Mouse (Mus musculus): ENCODE results near the gene Lrrc41.

Gene Lrrc41

DNA sequence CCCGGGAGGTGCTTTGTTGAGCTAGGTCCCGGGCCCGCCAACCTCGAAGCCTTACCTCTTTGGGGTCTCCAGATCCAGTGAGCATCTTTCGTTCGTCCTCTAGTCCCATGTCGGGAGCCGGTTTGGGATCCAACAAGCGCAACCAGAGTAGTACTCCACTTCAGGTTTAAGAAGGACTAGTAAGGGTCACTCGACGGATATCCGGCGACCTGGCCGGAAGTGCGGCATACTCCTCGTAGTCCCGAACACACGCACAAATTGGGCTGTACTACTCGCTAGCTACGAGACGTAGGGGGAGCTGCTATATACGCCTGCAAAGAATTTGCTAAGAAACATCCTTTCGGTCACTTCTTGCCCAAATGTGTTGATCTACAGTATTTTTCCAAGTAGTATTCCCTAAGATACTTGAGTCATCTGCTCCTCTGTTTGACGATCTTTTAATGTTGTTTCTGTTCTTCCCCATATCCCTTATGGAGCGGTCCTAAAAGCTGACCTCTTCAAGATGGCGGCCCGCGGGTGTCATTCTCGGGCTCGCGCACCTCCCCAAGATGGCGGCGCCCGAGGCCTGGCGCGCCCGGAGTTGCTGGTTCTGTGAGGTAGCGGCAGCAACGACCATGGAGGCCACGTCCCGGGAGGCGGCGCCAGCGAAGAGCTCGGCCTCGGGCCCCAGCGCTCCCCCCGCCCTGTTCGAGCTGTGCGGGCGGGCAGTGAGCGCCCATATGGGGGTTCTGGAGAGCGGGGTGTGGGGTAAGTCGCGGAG lies at the start of gene Lrrc41, which contains the start of gene Uqcrh:
TSS of gene Lrrc41 (plus strand) at position 409 of the 760 bp plus-strand sequence.
TSS of gene Uqcrh (minus strand) at position 211 of the 760 bp plus-strand sequence.
- DNase-seq (ENCODE audit: extremely low spot score, low spot score), result peak; percentile 91

DNA sequence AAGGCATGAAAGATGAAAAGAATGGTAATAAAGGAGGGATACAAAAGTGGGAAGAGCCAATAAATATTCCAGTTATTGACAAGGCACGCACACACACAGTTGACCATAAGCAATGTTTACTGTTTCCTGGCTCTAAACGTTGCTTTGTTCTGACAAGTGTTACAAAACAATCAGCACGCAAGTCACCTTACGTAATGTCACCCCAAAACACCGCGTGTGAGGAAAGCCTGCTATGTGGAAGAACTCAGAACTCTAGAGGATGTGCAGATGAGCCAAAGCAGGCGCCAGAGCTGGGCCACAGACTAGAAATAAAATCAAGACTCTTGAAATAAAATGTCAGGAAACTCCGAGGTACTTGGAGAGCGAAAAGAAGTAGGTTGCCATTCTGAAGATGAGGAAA lies 42.2 kb upstream of the Lrrc41 start:
- DNase-seq (ENCODE audit: extremely low spot score, low spot score), result no peak

DNA sequence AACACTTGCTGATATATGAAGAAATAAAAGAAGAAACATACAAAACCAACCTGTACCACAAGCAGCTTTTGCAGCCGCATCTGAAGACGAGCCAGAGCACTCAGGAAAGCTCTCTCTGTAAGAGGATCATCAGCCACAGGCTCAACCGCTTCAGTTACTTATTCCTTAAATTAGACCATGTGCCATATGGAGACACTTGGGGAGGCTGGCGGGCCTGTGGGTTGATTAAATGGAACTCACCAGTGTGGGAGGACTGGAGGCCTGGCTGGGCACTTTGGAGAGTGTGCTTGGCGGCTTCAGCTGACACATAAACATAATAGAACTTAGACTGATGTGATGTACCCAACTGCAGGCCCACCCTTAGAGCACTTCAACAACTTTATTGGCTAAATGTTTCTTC lies 41.7 kb upstream of the Lrrc41 start:
- no peak for DNase-seq (ENCODE audit: extremely low spot score, low spot score)

DNA sequence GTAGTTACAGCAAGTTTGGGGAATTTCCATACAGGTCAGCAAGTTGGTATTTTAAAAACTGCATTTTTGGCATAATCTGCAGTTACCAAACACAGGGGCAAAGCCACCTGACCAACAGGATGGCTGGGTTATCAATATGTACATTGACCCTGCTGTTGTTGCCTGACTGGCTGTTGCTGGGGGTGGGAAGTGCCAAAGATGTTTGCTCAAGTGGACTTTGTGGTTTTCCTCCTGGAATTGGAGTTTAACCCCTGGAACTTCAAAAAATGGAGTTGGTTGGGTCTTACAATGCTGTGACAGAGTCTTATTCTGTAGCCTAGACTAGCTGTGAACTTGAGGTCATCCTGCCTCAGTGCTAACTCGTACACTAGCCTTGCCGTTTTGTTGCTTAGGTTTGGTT lies 34.6 kb upstream of the Lrrc41 start:
- DNase-seq (ENCODE audit: extremely low spot score, low spot score), result no peak

DNA sequence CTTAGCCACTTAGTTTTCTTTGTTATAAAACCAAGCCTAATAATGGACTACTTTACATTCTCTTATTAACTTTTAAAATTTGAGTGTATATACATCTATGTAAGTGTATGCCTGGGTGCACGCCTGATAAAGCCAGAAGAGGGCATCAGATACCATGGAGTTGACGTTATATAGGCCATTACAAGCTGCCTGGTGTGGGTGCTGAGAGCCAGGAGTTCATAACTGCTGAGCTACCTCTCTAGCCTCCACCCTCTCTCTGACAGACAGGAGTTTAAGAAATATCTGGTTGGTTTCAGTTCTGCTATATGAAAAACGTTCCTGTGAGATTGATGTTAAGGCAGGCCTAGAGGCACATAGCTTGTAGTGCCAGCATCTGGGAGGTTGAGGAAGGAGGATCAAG lies 32.9 kb upstream of the Lrrc41 start:
- no peak for DNase-seq (ENCODE audit: extremely low spot score, low spot score)

DNA sequence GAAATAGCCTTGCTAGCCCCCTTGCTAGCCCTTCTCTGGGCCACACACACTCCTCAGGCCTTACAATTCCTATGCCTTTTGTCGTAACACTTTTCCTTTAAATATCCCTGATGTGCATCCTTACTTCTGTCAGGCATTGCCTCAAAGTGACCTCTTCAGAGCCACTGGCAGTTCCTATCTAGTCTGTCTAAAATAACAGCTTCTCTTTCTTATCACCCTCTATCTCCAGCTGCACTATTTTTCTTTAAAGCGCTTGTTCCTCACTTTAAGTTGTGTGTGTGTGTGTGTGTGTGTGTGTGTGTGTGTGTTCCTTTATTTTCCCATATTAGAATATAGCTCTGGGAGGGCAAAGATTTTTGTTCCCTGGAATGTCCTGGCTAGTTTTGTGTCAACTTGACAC lies 28.5 kb upstream of the Lrrc41 start:
- no peak for DNase-seq (ENCODE audit: extremely low spot score, low spot score)

DNA sequence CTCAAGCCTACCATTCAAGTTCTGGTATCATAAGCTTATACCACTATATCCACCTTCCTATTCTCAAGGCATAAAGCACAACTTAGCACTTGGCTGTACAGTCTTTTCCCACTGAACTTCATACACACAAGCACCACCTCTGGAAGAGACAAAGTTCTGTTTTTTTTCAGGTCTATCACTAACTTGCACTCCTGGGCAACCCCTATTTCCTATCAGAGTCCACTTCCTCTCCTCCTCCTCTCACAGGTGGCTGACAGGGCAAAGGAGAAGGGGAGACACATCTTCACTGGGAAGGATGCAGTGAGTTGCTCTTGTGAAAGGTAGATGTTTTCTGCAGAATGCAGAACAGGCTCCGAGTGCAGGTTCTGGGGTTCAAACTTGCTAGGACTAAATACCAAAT lies 27.4 kb upstream of the Lrrc41 start:
- DNase-seq (ENCODE audit: extremely low spot score, low spot score), result no peak

DNA sequence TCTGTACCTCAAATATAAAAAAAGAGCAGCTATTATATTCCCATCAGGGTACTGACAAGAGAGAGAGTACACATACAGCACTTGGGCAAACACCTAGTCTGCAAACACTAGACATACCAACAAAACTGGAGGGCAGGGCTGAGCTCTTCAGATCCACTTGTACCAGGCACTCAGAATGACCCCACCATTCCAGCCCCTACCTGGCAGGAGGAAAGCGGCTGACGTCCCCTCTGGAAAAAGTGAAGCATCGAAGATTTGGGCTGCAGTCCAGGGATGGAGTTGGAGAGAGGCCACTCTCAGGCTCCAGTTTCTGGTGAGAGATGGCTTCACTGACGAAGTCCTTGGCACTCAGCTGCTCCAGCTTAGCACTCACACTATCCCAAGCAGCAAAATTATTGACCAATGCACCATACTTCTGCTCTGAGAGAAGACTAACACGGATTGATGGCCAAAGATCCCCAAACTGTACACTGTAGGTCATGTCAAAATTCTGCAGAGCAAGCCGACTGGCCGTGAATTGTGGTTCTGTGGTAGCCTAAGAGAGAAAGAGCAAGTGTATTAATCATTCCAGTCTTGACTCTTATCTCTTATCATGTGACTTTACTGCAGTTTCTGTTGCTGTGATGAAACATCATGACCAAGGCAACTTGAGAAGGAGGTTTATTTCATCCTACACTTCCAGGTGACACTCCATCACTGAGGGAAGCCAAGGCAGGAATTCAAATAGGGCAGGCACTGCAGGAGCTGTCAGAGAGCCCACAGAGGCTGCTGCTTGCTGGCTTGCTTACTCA lies 26.7 kb upstream of the Lrrc41 start:
- DNase-seq (ENCODE audit: extremely low spot score, low spot score), result no peak

DNA sequence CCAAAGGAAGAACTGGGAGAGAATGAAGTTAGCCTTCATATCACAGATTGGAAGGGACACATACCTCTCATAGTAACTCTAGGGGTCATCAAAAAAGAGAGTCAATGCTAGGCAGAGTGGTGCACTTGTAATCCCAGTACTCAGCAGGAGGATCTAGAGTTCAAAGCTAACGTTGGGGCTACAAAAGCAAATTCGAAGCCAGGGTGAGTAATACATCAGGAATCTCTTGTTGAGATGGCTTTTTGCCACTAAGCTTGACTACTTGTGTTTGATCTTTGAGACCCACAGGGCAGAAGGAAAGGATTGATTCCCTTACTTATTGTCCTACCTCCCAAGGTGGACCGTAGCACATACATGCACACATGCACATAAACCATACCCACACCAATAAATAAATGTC lies 25.9 kb upstream of the Lrrc41 start:
- DNase-seq (ENCODE audit: extremely low spot score, low spot score), result no peak

DNA sequence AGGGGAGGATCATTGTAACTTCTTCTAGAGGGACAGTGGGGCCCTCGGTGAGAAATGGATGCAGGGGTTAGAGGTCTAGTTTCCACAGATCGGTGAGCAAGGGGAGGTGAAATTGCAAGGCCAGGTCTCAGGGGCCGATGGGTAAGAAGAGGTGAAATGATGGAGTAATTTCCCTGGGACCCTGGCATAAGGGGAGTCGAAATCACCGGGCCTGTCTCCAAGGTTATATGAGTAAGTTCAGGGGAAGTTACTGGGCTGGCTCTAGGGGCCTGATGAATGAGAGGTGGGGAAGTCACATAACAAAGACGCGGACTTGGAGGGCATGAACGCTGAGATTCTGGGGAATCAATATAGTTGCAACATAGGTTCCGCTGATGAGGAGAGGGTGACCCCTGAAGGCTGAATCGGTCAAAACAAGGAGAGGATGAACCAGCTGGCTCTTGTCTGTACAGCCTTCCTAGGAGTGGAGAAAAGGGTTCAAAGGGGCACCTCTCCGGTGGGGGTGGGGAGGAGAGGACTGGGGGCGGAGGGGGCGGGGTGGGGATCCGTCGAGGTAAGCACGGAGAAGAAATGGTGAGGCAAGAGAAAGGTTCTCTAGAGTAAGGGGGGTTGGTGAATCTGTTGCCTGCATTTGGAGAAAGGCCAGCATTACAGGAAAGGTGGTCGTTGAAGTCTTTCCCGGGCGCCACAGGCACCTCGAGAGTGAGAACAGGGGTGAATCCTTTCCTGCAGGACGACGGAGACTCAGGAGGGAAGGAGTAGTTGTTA lies 22.4 kb upstream of the Lrrc41 start:
- peak; percentile 53 for DNase-seq (ENCODE audit: extremely low spot score, low spot score)

DNA sequence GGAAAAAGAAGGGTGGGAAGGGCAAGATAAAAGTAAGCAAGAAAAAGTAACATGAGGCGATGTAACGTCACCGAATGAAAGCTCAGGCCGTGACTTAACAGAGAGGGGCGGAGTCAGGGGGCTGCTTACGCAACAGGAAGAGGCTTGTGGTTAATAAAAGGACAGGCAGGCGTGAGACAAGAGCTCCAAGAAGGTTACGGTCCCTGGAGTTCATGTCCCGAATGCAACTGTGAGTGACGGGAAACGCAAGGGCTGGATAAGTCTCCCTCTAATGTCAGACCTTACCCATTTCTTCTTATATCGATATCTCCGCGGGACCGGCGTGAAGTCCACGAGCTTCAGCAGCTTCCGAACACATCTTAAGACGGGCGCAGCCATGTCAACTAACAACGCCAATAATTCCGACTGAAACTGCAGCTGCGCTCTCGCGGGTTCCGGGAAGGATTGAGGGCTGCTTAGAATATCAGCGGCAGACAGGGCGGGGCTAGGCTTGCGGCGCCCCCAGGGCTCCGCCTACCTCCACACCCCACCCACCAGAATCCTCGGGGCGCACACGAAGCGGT lies 21.6 kb upstream of the Lrrc41 start, which contains the start of gene Nsun4:
TSS of gene Nsun4 (minus strand) at position 478 of the 563 bp plus-strand sequence.
- DNase-seq (ENCODE audit: extremely low spot score, low spot score), result peak; percentile 85

DNA sequence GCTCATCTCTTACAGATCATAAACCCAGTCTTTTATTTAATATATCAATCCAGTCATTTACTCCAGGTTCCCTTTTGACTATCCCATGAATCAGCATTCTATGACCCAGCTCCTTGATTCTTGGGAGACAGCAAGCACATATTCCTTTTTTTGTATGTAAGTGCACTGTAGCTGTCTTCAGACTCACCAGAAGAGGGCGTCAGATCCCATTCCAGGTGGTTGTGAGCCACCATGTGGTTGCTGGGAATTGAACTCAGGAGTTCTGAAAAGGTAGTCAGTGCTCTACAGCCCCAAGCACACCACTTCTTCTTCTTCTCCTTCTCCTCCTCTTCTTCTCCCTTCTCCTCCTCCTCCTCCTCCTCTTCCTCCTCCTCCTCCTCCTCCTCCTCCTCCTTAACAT lies 17.5 kb upstream of the Lrrc41 start:
- no peak for DNase-seq (ENCODE audit: extremely low spot score, low spot score)

DNA sequence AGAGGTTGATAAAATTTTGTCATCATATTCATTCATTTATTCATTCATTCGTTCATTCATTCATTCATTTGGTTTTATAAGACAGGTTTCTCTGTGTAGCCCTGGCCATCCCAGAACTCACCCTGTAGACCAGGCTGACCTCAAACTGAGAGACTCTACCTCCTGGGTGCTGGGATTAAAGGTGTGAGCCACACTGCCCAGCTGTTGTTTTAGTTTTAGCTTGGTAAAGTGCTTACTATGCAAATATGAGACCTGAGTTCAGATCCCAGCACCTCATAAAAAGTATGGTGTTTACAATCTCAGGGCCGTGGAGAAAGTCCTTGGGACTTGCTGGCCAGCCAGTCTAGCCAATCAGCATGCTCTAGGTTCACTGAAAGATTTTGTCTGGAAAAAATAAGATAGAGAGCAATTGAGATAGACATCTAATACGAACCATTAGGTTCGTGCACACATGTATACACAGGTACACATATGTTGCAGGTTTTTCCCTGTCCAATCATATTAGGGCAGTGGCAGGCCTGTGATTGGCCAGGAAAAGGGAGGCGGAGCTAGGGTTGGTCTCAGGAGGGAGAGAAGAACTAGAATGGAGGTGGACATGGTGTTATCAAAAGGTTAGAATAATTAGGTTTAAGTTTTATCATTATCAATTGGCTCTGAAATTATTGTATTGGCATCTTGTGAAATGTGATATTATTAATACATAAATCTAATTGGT lies 15.9 kb upstream of the Lrrc41 start:
- DNase-seq (ENCODE audit: extremely low spot score, low spot score), result no peak

DNA sequence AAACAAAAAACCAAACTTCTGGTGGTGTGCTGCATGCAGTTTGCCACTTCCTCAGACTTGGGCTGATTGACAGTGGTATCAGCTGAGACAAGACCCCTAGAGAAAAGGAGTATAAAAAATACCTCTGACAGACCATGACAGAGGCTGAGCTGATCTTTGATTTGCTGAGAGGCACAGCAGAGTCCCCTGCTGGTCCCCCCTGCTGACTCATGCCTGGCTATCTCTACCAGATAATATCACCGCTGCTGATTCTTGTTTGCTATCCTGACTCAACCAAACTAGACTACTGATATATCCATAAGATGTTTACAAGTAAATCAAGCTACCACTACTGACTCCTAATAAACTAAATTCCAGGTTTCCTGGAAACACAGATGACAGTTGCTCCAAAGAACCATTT lies 11.2 kb upstream of the Lrrc41 start:
- DNase-seq (ENCODE audit: extremely low spot score, low spot score), result no peak

DNA sequence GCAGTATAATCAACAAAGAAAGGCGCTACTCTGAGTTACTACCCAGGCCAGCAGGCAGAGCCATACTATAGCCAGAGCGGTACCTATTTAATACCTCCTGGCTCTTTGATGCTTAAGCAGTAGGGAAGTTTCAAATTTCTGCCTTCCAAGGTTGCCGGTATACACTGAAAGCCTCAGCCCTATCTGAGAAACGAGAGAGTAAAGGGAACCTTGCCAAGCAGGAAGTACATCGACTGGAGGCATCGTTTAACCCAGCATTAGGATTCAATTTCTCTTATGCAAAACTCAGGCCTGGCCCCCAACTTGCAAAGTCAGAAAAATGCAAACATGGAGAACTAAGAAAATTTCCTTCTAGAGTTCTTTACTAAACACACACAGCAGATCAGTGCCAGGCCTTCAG lies 5.0 kb upstream of the Lrrc41 start:
- no peak for DNase-seq (ENCODE audit: extremely low spot score, low spot score)

DNA sequence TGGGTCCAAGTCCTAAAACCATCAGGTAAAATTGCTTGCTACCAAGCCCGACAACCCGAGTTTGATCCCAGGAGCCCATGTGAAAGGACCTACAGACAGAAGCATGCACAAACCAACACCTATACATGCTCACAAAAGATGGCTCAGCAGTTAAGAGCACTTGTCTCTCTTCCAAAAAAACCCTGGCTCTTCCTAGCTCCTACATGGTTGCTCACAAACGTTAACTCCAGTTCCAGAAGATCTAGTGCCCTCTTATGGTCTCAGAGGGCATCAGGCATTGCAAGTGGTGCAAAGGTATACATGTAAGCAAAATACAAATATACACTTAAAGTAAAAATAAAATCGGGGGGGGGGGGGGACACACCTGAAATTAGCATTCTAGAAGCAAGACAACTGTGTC lies 1.9 kb upstream of the Lrrc41 start:
- no peak for DNase-seq (ENCODE audit: extremely low spot score, low spot score)

DNA sequence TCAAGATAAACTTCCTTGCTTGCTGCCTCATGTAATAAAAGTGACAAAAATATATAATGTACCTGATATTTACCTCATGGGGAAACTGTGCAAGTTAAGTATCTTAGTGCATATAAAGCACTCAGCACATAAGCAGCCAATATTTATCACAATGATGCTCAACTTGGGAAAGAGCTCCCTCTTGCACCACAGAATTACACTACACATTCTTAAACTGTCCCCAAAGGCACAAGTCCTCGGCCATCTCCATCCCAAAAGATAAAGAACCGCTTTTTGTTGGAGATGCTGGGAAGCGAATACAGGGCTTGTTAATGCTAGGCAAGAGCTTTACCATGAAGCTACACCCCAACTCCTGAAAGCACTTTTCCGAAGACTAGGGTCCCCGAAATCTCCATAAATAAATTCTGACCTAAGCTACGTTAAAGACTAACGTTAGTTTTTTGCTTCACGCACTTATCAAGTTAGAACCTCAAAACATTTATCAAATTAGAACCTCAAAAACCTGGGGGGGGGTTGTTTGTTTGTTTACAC lies 859 bp upstream of the Lrrc41 start:
- no peak for DNase-seq (ENCODE audit: extremely low spot score, low spot score)

DNA sequence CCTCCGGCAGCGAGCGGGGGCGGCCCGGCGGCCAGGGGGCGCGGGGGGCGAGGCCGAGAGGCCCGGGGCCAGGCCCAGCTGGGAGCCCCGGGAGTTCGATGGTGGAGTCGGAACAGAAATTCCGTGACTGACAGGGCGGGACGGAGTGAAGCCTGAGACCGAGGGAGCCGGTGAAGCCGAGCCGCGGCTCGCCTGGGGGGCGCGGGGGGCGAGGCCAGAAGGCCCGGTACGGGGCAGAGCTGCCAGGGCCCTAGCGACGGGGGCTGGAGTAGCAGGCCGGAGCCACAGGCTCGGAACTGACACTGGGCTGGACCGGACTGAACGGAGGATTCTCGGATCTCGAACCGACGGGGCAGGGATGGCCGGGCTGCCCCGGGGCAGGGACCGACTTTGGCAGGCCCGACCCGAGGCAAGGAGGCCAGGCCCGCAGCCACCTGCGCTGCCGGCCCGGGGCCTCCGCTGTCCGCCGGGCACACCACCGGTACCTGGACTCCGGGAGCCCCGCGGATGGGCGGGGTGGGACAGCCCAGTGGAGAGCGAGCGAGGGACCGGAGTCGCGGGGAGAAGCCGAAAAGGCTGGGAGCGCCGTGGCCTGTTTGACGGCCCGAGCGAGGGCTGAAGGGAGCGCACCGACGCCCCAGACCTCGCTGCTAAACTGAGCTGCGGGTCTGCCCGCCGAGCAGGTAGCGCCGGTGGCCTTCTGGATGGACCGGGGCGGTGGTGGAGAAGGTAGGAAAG lies 731 bp downstream of the Lrrc41 start:
- peak; percentile 94 for DNase-seq (ENCODE audit: extremely low spot score, low spot score)

DNA sequence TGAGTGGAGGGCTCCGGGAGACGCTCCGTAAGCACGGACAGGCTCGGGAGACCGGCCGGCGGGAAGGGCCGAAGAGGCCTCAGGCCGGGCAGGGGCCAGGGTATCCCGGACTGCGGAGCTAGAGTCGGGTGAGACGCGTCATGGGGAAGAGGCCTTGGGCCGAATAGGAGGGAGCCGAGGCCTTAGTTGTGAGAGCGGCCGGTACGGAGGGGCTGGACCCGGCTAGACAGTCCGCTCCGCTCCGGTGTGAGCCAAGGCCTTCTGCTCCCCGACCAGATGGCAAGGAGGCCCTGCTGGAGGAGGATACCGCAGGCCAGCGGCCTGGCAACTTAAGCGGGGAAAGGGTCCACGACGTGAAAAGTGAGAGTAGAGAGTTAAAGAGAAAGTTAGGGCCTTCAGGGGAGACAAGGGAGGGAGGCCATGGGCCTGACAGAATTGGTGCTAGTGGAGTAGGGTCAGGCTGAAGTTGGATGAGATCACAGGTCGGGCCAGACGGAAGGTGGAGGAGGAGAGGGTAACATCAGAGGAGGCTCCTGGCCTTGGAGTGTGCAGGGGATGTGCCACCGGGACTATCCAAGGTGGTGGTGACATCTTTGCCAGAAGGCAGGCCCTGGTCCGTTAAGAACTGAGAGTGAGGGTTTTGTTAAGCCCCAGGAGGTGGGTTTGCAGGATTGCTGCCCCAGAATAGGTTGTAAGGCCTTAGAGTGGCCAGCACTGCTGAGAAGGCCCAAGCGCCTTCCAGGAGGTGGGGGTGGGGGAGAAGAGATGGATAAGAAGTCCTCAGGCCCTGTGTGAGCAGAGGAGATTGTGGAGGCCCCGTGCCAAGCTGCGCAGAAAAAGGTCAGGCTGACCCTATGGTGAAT lies 1.5 kb downstream of the Lrrc41 start:
- DNase-seq (ENCODE audit: extremely low spot score, low spot score), result no peak

Measured in neural tube, embryonic 10.5 days (tissue).